Mouse (Mus musculus) gastrocnemius, postnatal 10 days (tissue): Measurements from ENCODE around the gene Acoxl. TPM values are rescaled to one million over a fixed set of nuclear protein-coding genes. Genes with fewer than 3 reads are reported as not detected.

ENCODE experiments used
- DNase-seq: peaks from one replicate; pipeline ENCODE4 v3.0.0; 2021; ENCODE audit warnings: mixed read lengths
- long read RNA-seq, 2 experiments: library from polyadenylated mRNA; stranded (forward); transcript quantifications; one replicate each; pipeline ENCODE4 v2.0.0; 2021
- total RNA-seq, 2 experiments: library from RNA; stranded (reverse); gene quantifications; 2 replicates each; pipeline ENCODE4 v1.2.3; 2021

Acoxl gene
- under 1 TPM; 0.11 to 0.14 TPM for total RNA-seq
- long read RNA-seq, experiment 1 = 0 reads
- long read RNA-seq, experiment 2 = 0 reads

DNA sequence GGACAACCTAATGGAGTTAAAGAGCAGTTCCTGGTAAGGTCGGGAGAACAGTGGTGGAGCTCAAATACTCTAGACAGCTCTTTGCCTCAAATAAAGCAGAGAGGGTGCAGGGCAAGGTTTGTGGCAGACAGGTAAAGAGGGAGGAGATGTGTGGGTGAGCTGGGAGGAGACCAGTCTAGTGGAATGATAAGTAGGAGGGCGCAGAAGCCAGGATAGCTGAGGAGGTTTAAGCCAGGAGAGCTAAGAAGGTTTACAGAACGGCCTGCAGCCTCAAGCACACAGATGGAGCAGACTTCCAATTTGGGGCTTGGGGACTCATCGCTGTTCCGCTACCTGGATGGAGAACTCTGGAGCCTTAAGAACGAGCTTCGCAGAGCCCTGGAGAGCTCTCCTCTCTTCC is at the start of gene Acoxl:
Gene Acoxl (plus strand): TSS at position 301 of the 400 bp plus-strand sequence.
- DNase-seq = no peak

DNA sequence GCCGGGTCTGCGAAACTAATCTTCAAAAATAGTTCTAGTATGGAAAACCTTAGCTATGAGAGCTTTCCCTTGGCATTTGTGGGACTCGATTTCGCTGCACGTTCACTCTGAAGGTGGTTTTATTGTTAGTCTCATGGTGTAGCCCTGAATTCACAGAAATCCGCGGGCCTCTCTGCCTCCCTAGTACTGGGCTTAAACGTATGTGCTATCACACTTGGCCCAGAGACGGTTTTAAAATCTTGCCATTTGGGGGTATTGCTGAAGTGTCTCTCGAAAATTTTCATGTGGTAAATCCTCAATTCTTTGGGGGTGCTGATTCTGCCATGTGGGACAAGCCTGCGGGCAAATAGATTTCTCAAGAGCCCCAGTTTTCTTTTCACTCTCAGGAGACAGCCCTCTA is 49.5 kb upstream of the Acoxl start:
- no peak for DNase-seq

- DNase-seq = no peak
Observed at GRCm38 (mm10) chr2:127789651-127790270, 48.9 kb upstream of the Acoxl start.

DNA sequence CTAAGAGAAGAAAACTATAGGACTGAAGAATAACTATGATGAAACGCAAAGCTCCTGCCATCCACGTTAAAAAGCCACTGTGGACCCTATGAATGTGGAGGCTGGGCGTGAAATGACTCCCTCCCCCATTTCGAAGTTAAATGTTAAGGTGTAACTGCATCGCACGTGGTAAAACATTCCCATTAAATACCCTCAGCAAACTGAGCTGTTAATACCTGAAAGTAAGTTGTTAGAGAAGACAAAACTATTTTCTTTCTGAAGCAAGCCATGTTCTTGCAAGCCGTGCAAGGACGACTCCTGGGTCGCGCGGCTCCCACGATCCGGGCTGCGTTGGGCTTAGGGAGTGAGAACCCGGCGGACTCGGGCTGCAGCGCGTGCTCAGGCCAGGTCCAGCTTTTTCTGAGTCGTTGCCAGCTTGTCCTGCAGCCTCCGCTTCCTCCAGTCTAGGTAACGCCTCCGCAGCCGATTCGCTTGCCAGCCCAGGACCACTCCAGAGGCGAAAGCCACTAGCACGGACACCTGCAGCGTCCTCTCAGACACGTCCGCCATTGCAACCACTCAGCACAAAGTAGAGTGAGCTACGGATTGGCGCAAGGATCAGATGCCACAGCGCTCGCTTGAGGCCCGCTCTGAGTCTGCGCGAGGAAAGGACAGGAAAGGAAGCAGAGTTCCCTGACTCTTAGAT is 46.6 kb upstream of the Acoxl start, which contains the start of gene Mtln:
Gene Mtln (minus strand): TSS at position 570 of the 685 bp plus-strand sequence.
- DNase-seq = peak; percentile 77

GRCm38 (mm10) chr2:127831401-127832102 is 7.1 kb upstream of the Acoxl start, which contains the start of gene Bub1:
TSS of gene Bub1 (minus strand) at chr2:127831865.
- DNase-seq = peak; percentile 98

DNA sequence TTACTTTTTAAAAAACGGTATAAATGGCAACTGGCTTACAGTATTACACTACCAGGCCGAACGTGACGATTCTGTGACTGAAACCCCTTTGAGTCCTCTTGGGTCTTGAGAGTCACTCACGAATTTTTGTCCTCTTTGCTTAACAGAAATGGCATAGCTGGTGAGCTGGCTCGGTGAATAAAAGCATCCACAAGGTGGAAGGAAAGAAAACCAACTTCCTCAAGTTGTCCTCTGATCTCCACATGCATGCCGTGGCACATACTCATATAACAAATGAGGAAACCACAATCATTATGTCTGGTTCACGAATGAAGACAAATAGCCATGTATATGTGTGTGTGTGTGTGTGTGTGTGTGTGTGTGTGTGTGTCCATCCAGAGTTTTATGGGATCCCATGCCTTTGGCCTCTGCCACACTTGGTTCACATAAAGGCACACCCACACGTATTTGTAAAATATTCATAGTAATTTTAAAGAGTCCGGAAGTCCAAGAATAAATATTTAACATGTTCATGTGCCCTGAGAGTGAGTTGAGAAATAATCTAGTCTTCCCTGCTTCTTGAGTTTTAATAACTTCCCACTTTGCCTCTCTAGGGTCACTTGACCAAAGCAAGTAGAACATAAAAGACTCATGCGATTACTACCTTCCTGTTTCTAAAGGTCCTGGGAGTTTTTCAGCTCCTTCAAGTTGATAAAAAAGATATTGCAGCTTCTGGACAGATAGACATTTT is 6.4 kb upstream of the Acoxl start:
- no peak for DNase-seq

DNA sequence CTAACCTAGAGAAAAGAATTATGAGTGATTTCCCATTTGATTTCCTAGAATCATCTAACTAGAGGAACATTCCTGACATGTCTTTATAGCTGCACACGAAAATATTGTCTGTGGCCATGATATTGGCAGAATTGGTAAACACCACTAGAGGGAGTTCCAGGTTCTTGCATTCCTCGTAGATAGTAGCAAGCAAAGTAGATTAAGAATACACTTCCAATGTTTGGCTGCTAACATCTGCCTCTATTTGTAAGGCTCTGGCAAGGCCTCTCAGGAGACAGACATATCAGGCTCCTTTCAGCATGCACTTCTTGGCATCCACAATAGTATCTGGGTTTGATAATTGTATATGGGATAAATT is 5.9 kb upstream of the Acoxl start:
- DNase-seq = no peak

GRCm38 (mm10) chr2:127839425-127839824 is 749 bp downstream of the Acoxl start:
- DNase-seq = no peak

DNA sequence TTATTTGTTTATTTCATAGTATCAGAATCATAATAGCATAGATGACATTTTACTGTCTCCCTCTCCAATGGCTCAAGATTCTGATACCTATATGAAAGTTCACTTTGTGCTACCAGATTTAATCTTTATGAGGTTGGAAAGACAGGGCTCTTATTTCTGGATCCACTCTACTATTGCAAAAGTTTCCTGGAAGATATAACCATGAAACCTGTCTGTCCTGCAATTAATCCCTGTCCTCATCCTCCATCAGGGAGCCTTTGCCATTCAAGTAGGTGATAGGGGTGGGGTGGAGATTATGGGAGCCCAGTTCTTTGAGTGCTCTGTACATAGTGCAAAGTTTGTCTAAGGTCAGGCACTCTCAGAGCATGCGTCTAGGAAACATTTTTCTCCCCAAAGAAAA is 2.7 kb downstream of the Acoxl start:
- DNase-seq = no peak

- DNase-seq = no peak
Observed at GRCm38 (mm10) chr2:127842421-127842820, 3.7 kb downstream of the Acoxl start.

DNA sequence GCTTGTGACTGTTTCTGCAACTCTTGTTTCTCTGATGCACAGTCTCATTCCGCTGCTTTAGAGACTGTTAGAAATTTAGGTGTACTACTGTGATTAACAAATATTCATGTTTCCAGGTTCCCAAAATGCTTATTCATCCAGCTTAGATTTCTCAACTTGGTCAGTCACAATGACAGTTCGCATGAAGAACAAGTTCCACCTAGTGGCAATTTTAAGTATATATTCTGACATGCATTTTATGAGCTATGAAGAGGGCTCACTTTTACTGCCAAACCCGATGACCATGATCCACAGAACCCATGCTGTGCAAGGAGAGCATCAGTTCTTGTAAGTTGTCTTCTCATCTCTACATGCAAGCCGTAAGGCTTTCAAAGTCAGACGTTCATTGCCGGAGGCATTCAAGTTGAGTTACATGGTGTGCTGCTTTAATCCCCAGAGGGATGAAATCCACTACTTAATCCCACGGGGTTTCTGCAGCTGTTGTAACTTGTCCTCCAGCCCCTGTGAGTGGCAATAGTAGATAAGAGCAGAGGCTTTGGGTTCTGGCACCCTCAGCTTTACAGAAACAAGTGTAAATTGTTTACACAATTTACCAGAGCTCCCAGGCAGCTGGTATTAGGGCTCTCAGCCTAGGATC is 6.8 kb downstream of the Acoxl start:
- no peak for DNase-seq

- no peak for DNase-seq
Observed at GRCm38 (mm10) chr2:127846008-127846407, 7.3 kb downstream of the Acoxl start.

DNA sequence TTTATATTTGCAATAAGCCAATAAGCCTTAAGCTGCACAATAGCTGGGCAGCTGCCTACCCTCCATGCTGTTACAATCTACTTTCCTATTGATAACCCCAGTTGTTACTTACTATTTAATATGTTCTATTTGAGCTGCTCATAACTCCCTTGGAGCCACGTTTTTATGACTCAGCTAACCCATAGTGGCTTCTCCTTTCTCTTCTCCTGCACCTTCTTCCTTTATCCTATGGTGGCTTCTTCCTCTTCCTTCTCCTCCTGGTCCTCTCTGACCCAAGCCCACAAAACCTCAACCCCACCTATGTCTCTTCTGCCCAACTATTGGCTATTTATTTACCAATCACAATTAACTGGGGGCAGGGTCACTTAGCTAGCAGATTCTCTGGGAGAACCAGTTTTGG is 7.9 kb downstream of the Acoxl start:
- DNase-seq = no peak

- no peak for DNase-seq
Observed at GRCm38 (mm10) chr2:127850371-127850770, 11.7 kb downstream of the Acoxl start.

- peak; percentile 79 for DNase-seq
Observed at GRCm38 (mm10) chr2:127854332-127854991, 15.8 kb downstream of the Acoxl start.

GRCm38 (mm10) chr2:127864381-127864780 is 25.7 kb downstream of the Acoxl start:
- DNase-seq = no peak

DNA sequence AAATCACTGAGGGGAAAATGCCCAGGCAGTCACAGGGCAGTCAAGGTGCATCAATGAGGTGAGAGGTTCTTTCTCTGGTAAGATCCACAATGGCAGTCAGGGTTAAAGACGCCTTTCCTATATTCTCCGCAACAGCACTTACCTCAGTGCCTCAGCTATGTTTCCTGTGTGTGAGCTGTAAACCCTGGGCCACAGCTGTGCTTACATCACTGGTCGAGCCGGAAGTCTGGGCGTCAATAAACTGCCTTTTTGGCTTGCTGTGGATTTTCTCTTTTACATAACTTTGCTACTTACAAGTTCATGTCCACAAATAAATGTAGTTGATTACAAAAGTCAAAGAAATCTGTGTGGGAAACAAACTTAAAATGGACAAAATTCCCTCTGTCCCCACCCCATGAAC is 42.4 kb downstream of the Acoxl start:
- no peak for DNase-seq

GRCm38 (mm10) chr2:127889432-127889831 is 50.8 kb downstream of the Acoxl start:
- DNase-seq = peak; percentile 91

GRCm38 (mm10) chr2:127889979-127890378 is 51.3 kb downstream of the Acoxl start:
- no peak for DNase-seq

DNA sequence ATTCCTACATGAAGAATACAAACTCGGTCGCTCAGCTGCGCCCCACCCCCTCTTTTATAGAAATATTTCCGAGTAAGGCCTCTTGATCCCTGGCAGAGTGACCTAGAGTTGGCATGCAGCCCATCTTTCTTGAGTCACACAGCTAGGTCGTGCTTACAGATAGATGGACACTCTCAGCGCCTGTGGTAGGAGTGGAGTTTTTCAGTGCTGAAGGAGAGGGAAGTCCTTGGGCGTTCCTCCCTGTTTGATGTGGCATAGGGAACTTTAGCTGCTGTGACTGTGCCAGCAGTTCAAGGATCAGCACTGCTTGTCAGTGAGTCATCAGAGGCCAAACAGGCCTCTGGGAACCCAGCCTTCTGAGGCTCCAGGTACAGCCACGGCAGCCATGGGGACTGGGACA is 51.9 kb downstream of the Acoxl start:
- peak; percentile 39 for DNase-seq

DNA sequence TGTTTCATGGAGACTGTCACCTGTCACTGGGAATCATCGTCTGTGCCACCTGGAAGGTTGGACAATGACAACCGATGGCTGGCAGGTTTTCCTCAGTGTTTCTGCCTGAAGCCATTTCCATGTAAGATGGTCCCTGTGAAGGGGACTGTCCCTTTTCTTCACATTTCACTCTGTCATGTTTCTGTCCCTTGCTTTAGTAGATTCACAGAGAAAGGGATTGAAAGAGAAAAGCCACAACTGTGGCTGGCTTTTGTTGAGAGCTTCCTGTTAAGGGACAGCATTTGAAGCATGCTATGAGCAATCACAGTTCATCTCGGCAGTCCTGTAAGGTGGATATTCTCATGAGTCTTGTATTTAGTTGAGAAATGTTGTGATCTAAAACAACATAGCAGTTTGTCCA is 52.4 kb downstream of the Acoxl start:
- DNase-seq = no peak

DNA sequence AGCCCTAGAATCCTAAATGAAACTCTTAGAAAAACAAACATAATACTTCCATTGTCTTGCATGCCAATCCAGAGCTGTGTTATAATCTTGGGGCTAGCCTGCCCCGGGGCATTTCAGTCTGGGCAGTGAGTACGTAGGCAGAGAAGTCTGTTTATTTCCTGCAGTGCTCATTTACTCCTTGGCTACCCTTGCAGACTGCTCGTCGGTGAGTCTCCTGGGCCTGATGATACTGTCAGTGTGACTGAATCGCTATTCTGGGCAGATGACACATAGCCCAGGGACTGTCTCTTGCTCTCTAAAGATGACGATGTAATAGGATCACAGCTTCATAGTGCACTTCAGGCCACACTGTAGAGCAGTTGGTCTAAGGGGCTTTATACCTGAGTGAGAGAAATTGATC is 56.2 kb downstream of the Acoxl start:
- DNase-seq = peak; percentile 14
